Mouse (Mus musculus): Measurements from ENCODE around the gene Prok2. TPM values are rescaled to one million over a fixed set of nuclear protein-coding genes. Genes with fewer than 3 reads are reported as not detected.

Gene Prok2
- polyA plus RNA-seq (2012; fragmentation: generic; extraction: Trizol) = not detected

DNA sequence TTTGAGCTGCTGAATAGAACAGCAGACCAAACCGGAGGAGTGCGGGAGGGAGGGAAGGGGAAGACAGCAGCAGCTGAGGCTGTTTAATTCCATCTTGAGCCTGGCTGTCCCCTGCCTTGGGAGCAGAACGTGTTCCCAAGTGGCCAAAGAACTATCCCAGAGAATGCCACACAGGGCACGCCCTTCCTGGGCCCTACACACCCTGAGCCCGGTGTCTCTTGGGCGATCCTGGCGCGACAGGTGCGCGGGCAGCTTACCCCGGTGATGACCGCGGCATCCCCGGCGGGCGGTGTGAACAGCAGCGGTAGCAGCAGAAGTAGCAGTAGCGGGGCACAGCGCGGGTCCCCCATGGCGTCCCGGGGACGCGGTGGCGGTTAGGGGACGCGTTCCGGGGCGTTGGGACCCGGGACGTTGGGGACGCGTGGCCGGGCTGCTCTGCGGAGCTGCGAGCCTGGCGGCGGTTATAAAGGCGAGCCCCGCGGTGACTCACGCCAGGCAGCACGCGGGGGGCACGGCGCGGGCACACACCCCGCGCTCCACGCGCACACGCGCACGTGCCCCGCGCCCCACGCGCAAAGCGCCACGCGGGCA lies at the start of gene Prok2:
Prok2 (minus strand) TSS at position 422 of the 591 bp plus-strand sequence.

DNA sequence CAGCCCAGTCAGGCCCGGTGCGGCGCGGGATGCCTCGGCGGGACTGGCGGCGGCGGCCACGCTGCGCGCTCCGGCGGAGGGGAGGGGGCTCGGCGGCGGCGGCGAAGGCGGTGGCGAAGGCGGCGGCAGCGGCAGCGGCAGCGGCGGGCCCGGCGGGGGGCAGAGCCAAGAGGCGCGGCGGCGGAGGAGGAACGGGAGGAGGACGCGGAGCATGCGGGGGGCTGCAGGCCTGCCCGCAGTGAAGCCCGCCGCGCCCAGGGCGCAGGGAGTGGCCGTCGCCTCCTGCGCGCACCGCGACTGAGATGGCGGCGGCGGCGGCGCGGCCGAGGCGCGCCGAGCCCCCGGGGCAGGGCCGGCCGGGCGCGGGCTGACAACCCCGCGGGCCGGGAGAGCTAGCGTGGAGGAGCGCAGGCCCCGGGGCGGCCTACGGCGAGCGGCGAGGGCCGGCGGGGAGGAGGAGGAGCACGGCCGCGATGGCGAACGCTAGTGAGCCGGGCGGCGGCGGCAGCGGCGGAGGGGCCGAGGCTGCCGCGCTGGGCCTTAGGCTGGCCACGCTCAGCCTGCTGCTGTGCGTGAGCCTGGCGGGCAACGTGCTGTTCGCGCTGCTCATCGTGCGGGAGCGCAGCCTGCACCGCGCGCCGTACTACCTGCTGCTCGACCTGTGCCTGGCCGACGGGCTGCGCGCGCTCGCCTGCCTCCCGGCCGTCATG lies 33.8 kb downstream of the Prok2 start, which contains the start of gene Gpr27:
Gpr27 (plus strand) TSS at position 474 of the 710 bp plus-strand sequence.

DNA sequence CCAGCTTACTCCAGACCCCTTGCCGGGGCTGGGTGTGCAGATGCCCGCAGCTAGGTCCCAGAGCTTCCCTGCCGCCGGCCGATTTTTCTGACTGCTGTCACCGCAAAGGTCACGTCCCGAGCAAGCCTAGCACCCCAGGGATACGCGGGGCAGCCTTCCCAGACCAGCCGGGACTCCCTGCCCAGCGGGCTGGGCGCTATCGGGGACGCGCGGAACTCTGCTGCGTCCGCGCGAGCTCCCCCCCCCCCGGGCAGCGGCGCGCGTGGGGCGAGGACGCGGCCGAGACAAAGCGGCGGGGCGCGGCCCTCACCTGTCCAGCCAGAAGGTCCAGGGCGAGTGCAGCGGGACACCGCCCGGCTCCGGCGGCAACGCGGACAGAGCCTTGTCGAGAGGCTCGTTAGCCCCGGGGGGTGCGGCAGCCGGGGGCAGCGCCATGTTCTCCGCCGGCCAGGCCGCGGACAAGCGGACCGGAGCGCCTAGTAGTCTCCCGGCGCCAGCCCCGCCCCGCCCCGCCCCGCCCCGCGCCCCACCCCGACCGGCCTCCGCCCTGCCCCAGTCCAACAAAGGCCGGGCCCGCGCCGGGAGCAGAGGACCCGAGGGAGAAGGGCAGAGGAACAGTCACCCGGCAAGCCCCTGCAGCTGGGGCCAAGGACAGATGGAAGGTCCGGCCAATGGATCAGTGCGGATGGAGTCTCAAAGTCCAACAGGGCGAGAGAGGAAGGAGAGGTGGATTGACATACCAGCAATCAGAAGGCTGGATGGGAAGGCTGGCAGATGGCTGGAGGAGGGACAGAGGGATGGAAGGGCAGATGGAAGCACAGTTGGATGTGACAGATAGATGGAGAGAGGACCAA lies 59.6 kb downstream of the Prok2 start, which contains the start of the genes Eif4e3 and Gm20696:
Eif4e3 (minus strand) TSS at position 454 of the 854 bp plus-strand sequence.
Gm20696 (minus strand) TSS at position 480 of the 854 bp plus-strand sequence.

Other genes with a start within 250 kb of the Prok2 start
- 10 to 100 TPM in 1 of 2 experiments, 1 to 10 TPM in 1; 8.6 to 46.9 TPM for gene Foxp1, start 203.7 kb downstream of the Prok2 start, polyA plus RNA-seq (2012; fragmentation: generic; extraction: Trizol)
- gene Eif4e3, start 59.6 kb downstream of the Prok2 start, polyA plus RNA-seq (2012; fragmentation: generic; extraction: Trizol) = 1 to 10 TPM; 1.8 to 7.2 TPM
- under 1 TPM; 0.04 to 0.21 TPM for gene Gm20696, start 59.6 kb downstream of the Prok2 start, polyA plus RNA-seq (2012; fragmentation: generic; extraction: Trizol)
- under 1 TPM in 1 of 2 experiments, not detected in 1; 0.02 TPM for gene Gpr27, start 33.7 kb downstream of the Prok2 start, polyA plus RNA-seq (2012; fragmentation: generic; extraction: Trizol)

Data from C3H10T1/2 (cell line).